Mouse (Mus musculus): ENCODE data around the gene Tbccd1. TPM values are rescaled to one million over a fixed set of nuclear protein-coding genes. Genes with fewer than 3 reads are reported as not detected.

The Tbccd1 gene
- polyA plus RNA-seq, 1 experiment from 2014 or later: 26.5 TPM

GRCm38 (mm10) chr16:22768661-22769060 lies 88.8 kb downstream of the Tbccd1 start:
- Histone ChIP-seq H3K36me3 (ENCODE audit: poor library complexity, severe bottlenecking) (no peaks in the 10 kb centered on the region), H3K9ac (no peak overlapping the region), H3K9me3 (replicated peaks) (no peaks in the 10 kb centered on the region), H3K4me1 (no peaks in the 10 kb centered on the region), H3K27me3 (no peaks in the 10 kb centered on the region), H3K27ac (no peak overlapping the region), H3K4me2 (no peak overlapping the region), H3K4me3 (no peak overlapping the region)
- ATAC-seq: no peak
- 92% methylated on average over 8 of the region's 8 CpGs for WGBS

DNA sequence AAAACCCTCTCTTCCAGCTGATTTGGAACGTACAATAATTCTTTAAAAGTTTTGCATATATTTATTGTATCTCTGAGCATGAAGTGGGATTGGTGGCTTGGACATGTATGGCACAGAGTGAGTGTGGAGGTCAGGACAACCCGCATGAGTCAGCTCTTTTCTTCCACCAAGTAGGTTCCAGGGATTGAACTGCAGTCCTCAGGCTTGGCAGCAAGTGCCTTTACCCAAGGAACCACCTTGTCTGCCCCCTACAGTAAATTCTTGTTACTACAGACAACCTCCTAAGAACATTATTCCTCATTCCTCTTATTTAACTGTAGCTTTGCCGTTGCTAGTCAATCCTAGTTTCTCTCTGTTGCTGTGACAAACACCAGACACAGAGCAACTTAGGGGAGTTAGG lies 90.1 kb downstream of the Tbccd1 start:
- no peak for ATAC-seq
- Histone ChIP-seq H3K4me3 (no peak overlapping the region), H3K27ac (no peak overlapping the region), H3K9me3 (replicated peaks) (no peaks in the 10 kb centered on the region), H3K27me3 (no peaks in the 10 kb centered on the region), H3K9ac (no peak overlapping the region), H3K4me2 (no peak overlapping the region), H3K36me3 (ENCODE audit: poor library complexity, severe bottlenecking) (no peaks in the 10 kb centered on the region), H3K4me1 (no peaks in the 10 kb centered on the region)
- WGBS: 96% methylated on average over 3 of the region's 3 CpGs

DNA sequence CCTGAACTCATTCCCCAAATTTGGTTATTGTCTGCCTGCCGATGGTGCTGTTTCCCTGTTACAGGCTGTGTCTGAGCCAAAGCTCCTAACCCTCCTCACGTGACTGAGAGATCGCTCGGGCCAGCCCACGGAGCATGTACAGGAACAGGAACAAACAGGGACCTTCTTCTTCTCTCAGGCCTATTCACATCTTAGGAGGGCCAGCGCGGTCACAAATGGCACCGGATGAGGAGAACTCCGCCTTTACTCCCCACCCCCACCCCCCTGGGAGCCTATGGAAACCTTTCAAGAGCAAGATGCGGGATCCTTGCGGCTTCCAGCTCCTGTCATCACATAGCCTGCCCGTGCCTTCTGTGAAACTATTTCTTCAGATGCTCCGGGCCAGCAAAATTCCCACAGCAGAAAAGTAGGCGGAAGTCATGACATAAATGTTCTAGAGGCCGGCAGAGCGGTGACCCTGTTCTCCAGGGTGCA lies 90.7 kb downstream of the Tbccd1 start:
- Histone ChIP-seq H3K27me3 (no peaks in the 10 kb centered on the region), H3K4me2 (no peak overlapping the region), H3K9ac (no peak overlapping the region), H3K27ac (no peak overlapping the region), H3K4me3 (no peak overlapping the region), H3K36me3 (ENCODE audit: poor library complexity, severe bottlenecking) (no peaks in the 10 kb centered on the region), H3K9me3 (replicated peaks) (no peaks in the 10 kb centered on the region), H3K4me1 (no peaks in the 10 kb centered on the region)
- 86% methylated on average over 16 of the region's 16 CpGs for WGBS
- no peak for ATAC-seq

DNA sequence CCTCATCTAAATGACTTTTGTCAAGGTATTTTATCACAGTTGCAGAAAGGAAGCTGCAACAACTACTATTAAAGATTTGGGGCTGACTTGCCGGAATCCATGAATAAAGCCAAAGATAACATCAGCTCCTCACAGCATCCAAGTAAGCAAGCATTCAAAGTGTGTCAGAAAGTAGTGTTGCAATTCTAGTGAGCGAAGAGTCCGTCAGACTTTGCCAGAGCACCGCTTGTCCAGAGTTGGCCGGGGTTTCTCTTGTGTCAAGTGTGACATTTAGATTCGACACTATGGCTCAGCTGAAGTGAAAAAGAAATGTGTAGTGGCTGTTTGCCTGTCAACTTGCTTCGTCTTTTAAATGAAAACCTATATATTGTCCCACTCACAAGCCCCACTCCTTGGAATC lies 91.9 kb downstream of the Tbccd1 start:
- WGBS: 93% methylated on average over 7 of the region's 7 CpGs
- no peak overlapping the region for H3K4me3 ChIP-seq
- no peak overlapping the region for H3K9ac ChIP-seq
- no peaks in the 10 kb centered on the region for H3K4me1 ChIP-seq
- H3K4me2 ChIP-seq: no peak overlapping the region
- H3K27me3 ChIP-seq: no peaks in the 10 kb centered on the region
- H3K36me3 ChIP-seq (ENCODE audit: poor library complexity, severe bottlenecking): no peaks in the 10 kb centered on the region
- ATAC-seq: no peak
- peaks cover 2% of the 10 kb centered on the region; the same call in 1 of the 2 replicates for H3K9me3 ChIP-seq (replicated peaks)
- no peak overlapping the region for H3K27ac ChIP-seq

Other genes starting within 250 kb of the Tbccd1 start
- gene Dgkg, start 200.4 kb downstream of the Tbccd1 start, polyA plus RNA-seq (2015; fragmentation: Nextera tagmentation; extraction: Ambion mirVana): 1.00 and 1.3 TPM in 2 replicates
- gene Crygs, start 46.1 kb downstream of the Tbccd1 start, polyA plus RNA-seq (2015; fragmentation: Nextera tagmentation; extraction: Ambion mirVana): not detected in 2 replicates
- gene Dnajb11, start 176 bp upstream of the Tbccd1 start, polyA plus RNA-seq (2015; fragmentation: Nextera tagmentation; extraction: Ambion mirVana): 82.1 and 83.9 TPM in 2 replicates
- gene Ahsg, start 33.6 kb upstream of the Tbccd1 start, polyA plus RNA-seq (2015; fragmentation: Nextera tagmentation; extraction: Ambion mirVana): 1.5 TPM in 1 of 2 replicates, not detected in the other
- gene Fetub, start 60.7 kb upstream of the Tbccd1 start, polyA plus RNA-seq (2015; fragmentation: Nextera tagmentation; extraction: Ambion mirVana): not detected in 2 replicates
- gene Hrg, start 93.4 kb upstream of the Tbccd1 start, polyA plus RNA-seq (2015; fragmentation: Nextera tagmentation; extraction: Ambion mirVana): 0.10 and 0.15 TPM in 2 replicates
- not detected in 2 replicates for gene Kng2, start 171.8 kb upstream of the Tbccd1 start, polyA plus RNA-seq (2015; fragmentation: Nextera tagmentation; extraction: Ambion mirVana)
- gene Kng1, start 200.2 kb upstream of the Tbccd1 start, polyA plus RNA-seq (2015; fragmentation: Nextera tagmentation; extraction: Ambion mirVana): 0.69 TPM in 1 of 2 replicates, not detected in the other
- gene Eif4a2, start 249.8 kb upstream of the Tbccd1 start, polyA plus RNA-seq (2015; fragmentation: Nextera tagmentation; extraction: Ambion mirVana): 229 and 252 TPM in 2 replicates